Mouse (Mus musculus): ENCODE results near the gene Olfr338.
"Not testable (repeated sequence)": the region's sequence is repeated elsewhere in the genome, so short reads cannot be mapped to it uniquely, and the experiment has no call there.

The Olfr338 gene

GRCm38 (mm10) chr2:36373219-36373618, at the start of gene Olfr338:
Olfr338 (plus strand) TSS chr2:36373519.
- DNase-seq (ENCODE audit: low spot score), result no peak

DNA sequence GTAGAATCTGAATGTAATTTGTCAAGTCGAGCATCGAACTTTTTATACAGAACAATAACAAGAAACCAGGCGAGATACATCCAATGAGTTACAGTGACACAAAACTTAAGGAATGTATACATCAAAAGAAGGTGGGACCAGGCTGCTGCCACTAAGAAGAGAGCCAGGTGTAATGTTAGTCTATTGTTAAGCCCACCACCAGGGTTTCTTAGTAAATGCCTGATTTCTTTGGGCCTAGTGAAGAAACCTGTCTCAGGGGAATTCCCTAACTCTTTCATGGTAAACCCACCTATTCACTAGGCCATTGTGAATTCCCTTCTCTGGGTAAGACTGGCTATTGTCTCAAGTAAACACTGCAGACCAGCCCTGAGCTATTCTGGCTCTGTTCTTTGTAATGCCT, 41.9 kb downstream of the Olfr338 start:
- DNase-seq (ENCODE audit: low spot score), result not testable (repeated sequence)

- not testable (repeated sequence) for DNase-seq (ENCODE audit: low spot score)
Measured at GRCm38 (mm10) chr2:36415591-36415990, 42.3 kb downstream of the Olfr338 start.

- no peak for DNase-seq (ENCODE audit: low spot score)
Measured at GRCm38 (mm10) chr2:36418647-36419046, 45.3 kb downstream of the Olfr338 start, which contains the start of gene Olfr339. Olfr339 (plus strand) TSS chr2:36418947.
